In genomic region chr4:139810762-139811438, GRCm38 (mm10) we compare ENCODE assay signal across 12 mouse cellular contexts. TPM values are rescaled to one million over a fixed set of nuclear protein-coding genes. Genes with fewer than 3 reads are reported as not detected.
DNase-seq lines count a peak whose midpoint lies in the region; ATAC-seq lines count a peak whose summit lies in the region.
"Had no signal": no experiment of that assay in that cellular context is flagged by ENCODE, and none has a peak within 500 bp of the region (broad histone marks: within the 10 kb centered on the region; RNA-seq: fewer than 3 reads in every experiment).

No protein-coding gene starts in this region.

- no peak overlapping the region for H3K9ac ChIP-seq in heart, embryonic 12.5 days
- H3K9ac ChIP-seq in midbrain, embryonic 13.5 days (replicated peaks) = 0 out of 2 replicates have a peak overlapping the region, but pooled peaks have one; percentile 29

- WGBS in heart, embryonic 12.5 days = 4% methylated on average over 22 of the region's 22 CpGs
- 2% methylated on average over 22 of the region's 22 CpGs for WGBS in hindbrain, embryonic 10.5 days
- WGBS in midbrain, embryonic 13.5 days = 1% methylated on average over 22 of the region's 22 CpGs

- no peak for ATAC-seq in heart, embryonic 12.5 days (ENCODE audit: insufficient number of reproducible peaks, low FRiP score)
- peak; percentile 70 for ATAC-seq in midbrain, embryonic 13.5 days

- H3K4me1 ChIP-seq in heart, embryonic 12.5 days (replicated peaks) = peaks cover 21% of the 10 kb centered on the region
- H3K4me1 ChIP-seq in hindbrain, embryonic 10.5 days (replicated peaks) = peaks cover 86% of the 10 kb centered on the region
- peaks cover 73% of the 10 kb centered on the region for H3K4me1 ChIP-seq in midbrain, embryonic 13.5 days (replicated peaks)

- H3K27me3 ChIP-seq in heart, embryonic 12.5 days (replicated peaks) = peaks cover 95% of the 10 kb centered on the region
- peaks cover 96% of the 10 kb centered on the region for H3K27me3 ChIP-seq in hindbrain, embryonic 10.5 days (ENCODE audit: insufficient read depth, poor library complexity, severe bottlenecking)
- H3K27me3 ChIP-seq in midbrain, embryonic 13.5 days = peaks cover 78% of the 10 kb centered on the region

- no peak for DNase-seq in heart, adult 8-10 months (ENCODE audit: low spot score)
- peak; percentile 24 for DNase-seq in brain, adult 2 months (ENCODE audit: low read depth, low spot score)
- peak; percentile 87 for DNase-seq in hindbrain, embryonic 10.5 days (ENCODE audit: low spot score)
- DNase-seq in urinary bladder, postnatal 36 days (ENCODE audit: low spot score in 2 of 2) = no peak
- DNase-seq in liver = no peak
- DNase-seq in thymus, adult 18-20 months = no peak
- DNase-seq: thymus, postnatal 36 days had no signal

- no peak overlapping the region for H3K4me3 ChIP-seq in heart, embryonic 12.5 days
- peak overlapping the region; percentile 29 for H3K4me3 ChIP-seq in hindbrain, embryonic 10.5 days
- H3K4me3 ChIP-seq in midbrain, embryonic 13.5 days (replicated peaks) = no peak overlapping the region

- H3K9me3 ChIP-seq in heart, embryonic 12.5 days (replicated peaks) = 0 out of 2 replicates have a peak, but pooled peaks cover 4% of the 10 kb centered on the region
- no peaks in the 10 kb centered on the region for H3K9me3 ChIP-seq in hindbrain, embryonic 10.5 days
- no peaks in the 10 kb centered on the region for H3K9me3 ChIP-seq in midbrain, embryonic 13.5 days

- peak overlapping the region; percentile 42 for H3K4me2 ChIP-seq in heart, embryonic 12.5 days
- peak overlapping the region; percentile 31 for H3K4me2 ChIP-seq in midbrain, embryonic 13.5 days (replicated peaks)

- no peaks in the 10 kb centered on the region for H3K36me3 ChIP-seq in heart, embryonic 12.5 days
- peaks cover 6% of the 10 kb centered on the region; the same call in 1 of the 2 replicates for H3K36me3 ChIP-seq in hindbrain, embryonic 10.5 days
- no peaks in the 10 kb centered on the region for H3K36me3 ChIP-seq in midbrain, embryonic 13.5 days

- no peak overlapping the region for H3K27ac ChIP-seq in heart, embryonic 12.5 days (ENCODE audit: poor library complexity, severe bottlenecking)
- H3K27ac ChIP-seq in hindbrain, embryonic 10.5 days = peak overlapping the region; percentile 87
- H3K27ac ChIP-seq in midbrain, embryonic 13.5 days = peak overlapping the region; percentile 76

RNA-seq across cellular contexts. Expression of gene Pax7, which starts 22.4 kb away (rescaled TPM):
- 0.04 and 0.06 TPM in 2 replicates for polyA plus RNA-seq in heart, embryonic 12.5 days (2016; fragmentation: Nextera tagmentation; extraction: Ambion mirVana)
- not detected for total RNA-seq in heart, adult 8-10 months (2022)
- 2.3 and 2.6 TPM in 2 replicates for polyA plus RNA-seq in hindbrain, embryonic 10.5 days (2016; fragmentation: Nextera tagmentation; extraction: Ambion mirVana)
- 4.9 and 6.5 TPM in 2 replicates for polyA plus RNA-seq in midbrain, embryonic 13.5 days (2015; fragmentation: Nextera tagmentation; extraction: Ambion mirVana)
- total RNA-seq: adrenal gland, adult 18-20 months had no signal
- polyA plus RNA-seq: cortical plate, adult 2 months; liver, embryonic 16.5 days had no signal

Comparison
In these comparisons a context has a peak if more than half of its experiments do, and no peak if none do; other contexts are left out.
1. DNase-seq: peak in brain, adult 2 months (single experiment) and hindbrain, embryonic 10.5 days (single experiment); none in heart, adult 8-10 months (single experiment), urinary bladder, postnatal 36 days (0 of 2), liver (single experiment) and thymus, adult 18-20 months (0 of 2).